Mouse (Mus musculus) hindbrain, embryonic 13.5 days (tissue): ENCODE data around the gene Gnai3. TPM values are rescaled to one million over a fixed set of nuclear protein-coding genes. Genes with fewer than 3 reads are reported as not detected.

Experiments used
- ATAC-seq: fragments of 200-750 bp; cut with Nextera tagmentation; 2 replicates; pipeline ENCODE4 v1.8.0; 2017; ENCODE audit warnings: moderate TSS enrichment; ENCODE audit not compliant: low FRiP score
- H3K27ac ChIP-seq: fragments of 300-500 bp; sonication (generic); 2 replicates; pipeline ENCODE4 v1.5.1; 2015; ENCODE audit warnings: inconsistent platforms, mild to moderate bottlenecking, moderate library complexity
- H3K27me3 ChIP-seq: fragments of 300-500 bp; sonication (generic); 2 replicates; pipeline ENCODE4 v1.6.1; 2015; ENCODE audit warnings: mild to moderate bottlenecking, inconsistent platforms
- H3K36me3 ChIP-seq: fragments of 300-500 bp; sonication (generic); 2 replicates; pipeline ENCODE4 v1.6.1; 2015; ENCODE audit warnings: mild to moderate bottlenecking, inconsistent platforms
- H3K4me1 ChIP-seq: fragments of 300-500 bp; sonication (generic); replicated peaks from 2 replicates; pipeline ENCODE4 v1.6.1; 2015; ENCODE audit warnings: inconsistent platforms
- H3K4me2 ChIP-seq: fragments of 300-500 bp; sonication (generic); 2 replicates; pipeline ENCODE4 v1.6.1; 2015; ENCODE audit warnings: inconsistent platforms, mild to moderate bottlenecking, moderate library complexity
- H3K4me3 ChIP-seq: fragments of 300-500 bp; sonication (generic); 2 replicates; pipeline ENCODE4 v1.5.1; 2015; ENCODE audit warnings: mild to moderate bottlenecking, inconsistent platforms
- H3K9ac ChIP-seq: fragments of 300-500 bp; sonication (generic); 2 replicates; pipeline ENCODE4 v1.6.1; 2015; ENCODE audit warnings: mild to moderate bottlenecking, inconsistent platforms
- H3K9me3 ChIP-seq: fragments of 300-500 bp; sonication (generic); 2 replicates; pipeline ENCODE4 v1.6.1; 2016; ENCODE audit warnings: inconsistent platforms
- WGBS: fragments of 180-500 bp; shearing (Covaris S2); methylation state at CpG from one replicate; pipeline ENCODE4 v1.1.7; 2015; 5-methylcytosine and 5-hydroxymethylcytosine counted together
- polyA plus RNA-seq: library from polyadenylated mRNA; unstranded; fragments of >200 nt; fragmentation: Nextera tagmentation; extraction: Ambion mirVana; gene quantifications from 2 replicates; pipeline ENCODE4 v1.2.1, GENCODE M21; 2015

The Gnai3 gene
- polyA plus RNA-seq, 1 experiment from 2014 or later: 148 TPM

DNA sequence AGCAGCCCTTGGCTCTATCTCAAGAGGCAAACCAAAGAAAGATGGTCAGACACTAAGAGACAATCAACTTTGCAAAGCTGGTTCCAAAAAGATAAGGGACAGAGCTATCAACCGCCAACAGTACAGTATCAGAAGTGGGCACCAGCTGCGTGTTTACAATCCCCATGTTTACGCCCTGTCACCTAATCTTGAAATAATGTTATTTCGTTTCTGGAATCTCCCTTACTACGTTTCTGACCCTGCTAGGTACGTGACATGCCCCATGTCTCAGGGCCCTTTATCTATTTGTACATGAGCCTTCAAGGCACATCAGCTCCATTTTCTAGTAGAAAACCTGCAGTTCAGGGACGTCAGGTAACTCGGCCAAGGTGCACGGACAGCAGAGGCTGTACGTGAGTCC lies 49.2 kb downstream of the Gnai3 start:
- H3K4me1 ChIP-seq: peaks cover 9% of the 10 kb centered on the region; the same call in 1 of the 2 replicates

GRCm38 (mm10) chr3:108096226-108096625 lies 49.7 kb downstream of the Gnai3 start:
- Histone ChIP-seq H3K4me1 (peaks cover 5% of the 10 kb centered on the region; the same call in 1 of the 2 replicates), H3K4me3 (no peak overlapping the region)

More for the DNA sequence above, 49.2 kb downstream of the Gnai3 start:
- Histone ChIP-seq H3K4me3 (no peak overlapping the region), H3K27ac (no peak overlapping the region), H3K4me2 (no peak overlapping the region), H3K9ac (no peak overlapping the region), H3K36me3 (no peaks in the 10 kb centered on the region), H3K27me3 (no peaks in the 10 kb centered on the region), H3K9me3 (no peaks in the 10 kb centered on the region)
- no peak for ATAC-seq
- 88% methylated on average over 10 of the region's 10 CpGs for WGBS

GRCm38 (mm10) chr3:108094976-108095760 lies 50.8 kb downstream of the Gnai3 start:
- 97% methylated on average over 12 of the region's 12 CpGs for WGBS
- H3K27me3 ChIP-seq: no peaks in the 10 kb centered on the region
- no peaks in the 10 kb centered on the region for H3K36me3 ChIP-seq
- no peak overlapping the region for H3K9ac ChIP-seq
- no peaks in the 10 kb centered on the region for H3K4me1 ChIP-seq
- ATAC-seq: no peak
- H3K4me2 ChIP-seq: no peak overlapping the region
- no peak overlapping the region for H3K4me3 ChIP-seq
- H3K9me3 ChIP-seq: no peaks in the 10 kb centered on the region
- no peak overlapping the region for H3K27ac ChIP-seq

More at GRCm38 (mm10) chr3:108096226-108096625, 49.7 kb downstream of the Gnai3 start:
- Histone ChIP-seq H3K9ac (no peak overlapping the region), H3K9me3 (no peaks in the 10 kb centered on the region), H3K4me2 (no peak overlapping the region), H3K27ac (no peak overlapping the region), H3K27me3 (no peaks in the 10 kb centered on the region), H3K36me3 (no peaks in the 10 kb centered on the region)
- ATAC-seq: no peak
- 72% methylated on average over 8 of the region's 8 CpGs for WGBS

- Histone ChIP-seq H3K36me3 (no peaks in the 10 kb centered on the region), H3K27me3 (no peaks in the 10 kb centered on the region), H3K4me1 (no peaks in the 10 kb centered on the region), H3K4me2 (no peak overlapping the region), H3K9ac (no peak overlapping the region), H3K27ac (no peak overlapping the region), H3K9me3 (no peaks in the 10 kb centered on the region), H3K4me3 (no peak overlapping the region)
- WGBS: 97% methylated on average over 1 of the region's 1 CpGs
- ATAC-seq: no peak
Observed at GRCm38 (mm10) chr3:108094146-108094545, 51.8 kb downstream of the Gnai3 start.

- no peak overlapping the region for H3K4me2 ChIP-seq
- no peaks in the 10 kb centered on the region for H3K9me3 ChIP-seq
- H3K27ac ChIP-seq: no peak overlapping the region
- H3K9ac ChIP-seq: no peak overlapping the region
- H3K4me3 ChIP-seq: no peak overlapping the region
- no peaks in the 10 kb centered on the region for H3K36me3 ChIP-seq
- 74% methylated on average over 6 of the region's 6 CpGs for WGBS
- no peaks in the 10 kb centered on the region for H3K27me3 ChIP-seq
- ATAC-seq: no peak
- peaks cover 4% of the 10 kb centered on the region; the same call in 1 of the 2 replicates for H3K4me1 ChIP-seq
Observed at GRCm38 (mm10) chr3:108093306-108093705, 52.6 kb downstream of the Gnai3 start.

- no peak within 1 kb of the TSS for H3K9ac ChIP-seq
- WGBS: 88% methylated on average over 15 of the region's 15 CpGs
- no peak within 1 kb of the TSS for H3K27ac ChIP-seq
- no peaks in the 10 kb centered on the region for H3K27me3 ChIP-seq
- no peak for ATAC-seq
- peaks cover 4% of the 10 kb centered on the region; the same call in 1 of the 2 replicates for H3K4me1 ChIP-seq
- no peak within 1 kb of the TSS for H3K4me2 ChIP-seq
- H3K36me3 ChIP-seq: no peaks in the 10 kb centered on the region
- no peaks in the 10 kb centered on the region for H3K9me3 ChIP-seq
- no peak within 1 kb of the TSS for H3K4me3 ChIP-seq
Observed at GRCm38 (mm10) chr3:108092536-108093115, 53.3 kb downstream of the Gnai3 start, which contains the start of gene Gnat2. Gene Gnat2, plus strand, starts transcription at chr3:108092789.

GRCm38 (mm10) chr3:108092030-108092429 lies 53.9 kb downstream of the Gnai3 start:
- 77% methylated on average over 6 of the region's 6 CpGs for WGBS

GRCm38 (mm10) chr3:108090561-108090960 lies 55.4 kb downstream of the Gnai3 start:
- Histone ChIP-seq H3K9me3 (no peaks in the 10 kb centered on the region), H3K27me3 (no peaks in the 10 kb centered on the region; the same call in 1 of the 2 replicates), H3K4me2 (no peak overlapping the region), H3K4me1 (peaks cover 18% of the 10 kb centered on the region), H3K9ac (no peak overlapping the region), H3K4me3 (no peak overlapping the region), H3K27ac (no peak overlapping the region), H3K36me3 (no peaks in the 10 kb centered on the region)
- ATAC-seq: no peak
- WGBS: 74% methylated on average over 2 of the region's 2 CpGs

More at GRCm38 (mm10) chr3:108092030-108092429, 53.9 kb downstream of the Gnai3 start:
- Histone ChIP-seq H3K27me3 (no peaks in the 10 kb centered on the region; the same call in 1 of the 2 replicates), H3K9ac (no peak overlapping the region), H3K4me1 (peaks cover 4% of the 10 kb centered on the region; the same call in 1 of the 2 replicates), H3K36me3 (no peaks in the 10 kb centered on the region), H3K4me3 (no peak overlapping the region), H3K4me2 (no peak overlapping the region), H3K9me3 (no peaks in the 10 kb centered on the region), H3K27ac (no peak overlapping the region)
- ATAC-seq: no peak

GRCm38 (mm10) chr3:108089916-108090315 lies 56.0 kb downstream of the Gnai3 start:
- no peak for ATAC-seq
- H3K27me3 ChIP-seq: no peaks in the 10 kb centered on the region; the same call in 1 of the 2 replicates
- 34% methylated on average over 2 of the region's 2 CpGs for WGBS

DNA sequence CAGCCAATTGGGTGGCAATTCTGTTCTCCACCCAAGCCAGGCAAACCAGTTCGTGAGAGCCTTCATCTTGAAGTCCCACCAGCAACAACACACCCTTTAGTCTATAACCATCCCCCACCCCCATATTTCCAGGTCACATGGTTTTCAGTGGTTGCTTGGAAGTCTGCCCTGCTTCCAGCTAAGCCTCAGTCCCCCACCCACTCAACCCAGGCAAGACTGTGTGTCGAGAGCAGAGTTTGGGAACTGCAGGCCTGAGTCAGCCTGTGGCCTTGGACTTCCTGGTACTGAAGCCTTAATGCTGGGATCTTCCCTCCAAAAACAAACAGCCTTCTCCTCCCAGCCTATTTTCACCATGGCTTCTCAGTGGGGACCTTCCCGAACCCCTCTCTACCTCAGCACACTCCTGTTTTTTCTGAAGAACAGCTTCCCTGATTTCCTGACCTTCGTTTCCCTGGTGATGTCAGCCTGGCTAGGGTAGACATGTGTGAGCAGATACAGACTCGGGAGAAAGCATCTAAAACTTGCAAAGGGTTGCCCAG lies 57.0 kb downstream of the Gnai3 start:
- H3K36me3 ChIP-seq: no peaks in the 10 kb centered on the region
- no peak overlapping the region for H3K4me3 ChIP-seq
- peaks cover 35% of the 10 kb centered on the region for H3K4me1 ChIP-seq
- H3K27ac ChIP-seq: no peak overlapping the region
- no peaks in the 10 kb centered on the region for H3K9me3 ChIP-seq
- H3K4me2 ChIP-seq: no peak overlapping the region
- H3K27me3 ChIP-seq: no peaks in the 10 kb centered on the region; the same call in 1 of the 2 replicates
- WGBS: 38% methylated on average over 5 of the region's 5 CpGs
- H3K9ac ChIP-seq: no peak overlapping the region
- ATAC-seq: no peak

More at GRCm38 (mm10) chr3:108089916-108090315, 56.0 kb downstream of the Gnai3 start:
- H3K4me2 ChIP-seq: no peak overlapping the region
- no peak overlapping the region for H3K27ac ChIP-seq
- no peaks in the 10 kb centered on the region for H3K36me3 ChIP-seq
- no peak overlapping the region for H3K4me3 ChIP-seq
- no peaks in the 10 kb centered on the region for H3K9me3 ChIP-seq
- H3K4me1 ChIP-seq: peaks cover 24% of the 10 kb centered on the region
- H3K9ac ChIP-seq: no peak overlapping the region

GRCm38 (mm10) chr3:108087329-108087728 lies 58.6 kb downstream of the Gnai3 start:
- H3K4me2 ChIP-seq: no peak overlapping the region
- no peak overlapping the region for H3K9ac ChIP-seq
- H3K27ac ChIP-seq: no peak overlapping the region
- 88% methylated on average over 3 of the region's 3 CpGs for WGBS
- peaks cover 49% of the 10 kb centered on the region for H3K4me1 ChIP-seq
- H3K36me3 ChIP-seq: no peaks in the 10 kb centered on the region
- H3K27me3 ChIP-seq: no peaks in the 10 kb centered on the region; the same call in 1 of the 2 replicates
- no peak overlapping the region for H3K4me3 ChIP-seq
- ATAC-seq: no peak
- H3K9me3 ChIP-seq: no peaks in the 10 kb centered on the region

DNA sequence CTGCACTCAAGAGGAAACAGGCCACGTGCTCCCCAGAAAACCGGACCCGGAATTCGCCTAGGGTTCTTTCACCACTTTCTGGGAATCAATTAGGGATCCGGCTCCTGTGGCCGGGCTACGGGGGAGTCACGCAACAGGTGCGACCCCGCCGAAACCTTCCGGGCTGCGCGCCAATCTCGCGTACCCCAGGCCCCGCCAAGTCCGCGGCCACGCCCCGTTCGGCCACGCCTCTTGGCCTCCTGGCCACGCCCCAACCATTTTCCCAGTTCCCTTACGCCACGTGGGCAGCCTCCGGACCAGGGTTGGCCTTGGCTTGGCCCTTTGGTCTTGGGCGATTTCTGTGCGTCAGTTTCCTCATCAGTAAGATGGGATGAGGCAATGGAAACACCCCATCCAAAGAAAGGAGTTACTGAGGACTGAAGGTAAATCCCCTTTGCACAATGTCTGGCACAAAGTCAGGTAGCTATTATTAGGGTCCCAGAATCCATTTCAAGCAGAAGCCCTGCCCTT lies 59.4 kb downstream of the Gnai3 start, which contains the start of gene Ampd2:
Gene Ampd2 (minus strand): TSS at position 182 of the 510 bp plus-strand sequence.
- Histone ChIP-seq H3K27ac (peak within 1 kb of the TSS; percentile 87), H3K9me3 (no peaks in the 10 kb centered on the region), H3K36me3 (no peaks in the 10 kb centered on the region), H3K4me2 (peak within 1 kb of the TSS; percentile 99), H3K4me3 (peak within 1 kb of the TSS; percentile 67), H3K4me1 (peaks cover 57% of the 10 kb centered on the region), H3K27me3 (no peaks in the 10 kb centered on the region; the same call in 1 of the 2 replicates), H3K9ac (peak within 1 kb of the TSS; percentile 87)
- ATAC-seq: no peak
- under 1% methylated on average over 28 of the region's 29 CpGs for WGBS
